Mouse (Mus musculus) cerebellum, adult 9-10 months (tissue): ENCODE results near the gene Galnt7.

ENCODE experiments used
- DNase-seq: peaks from one replicate; pipeline ENCODE4 v3.0.0; 2022

The Galnt7 gene

GRCm38 (mm10) chr8:57488312-57488765, 164.5 kb downstream of the Galnt7 start:
- peak; percentile 82 for DNase-seq

DNA sequence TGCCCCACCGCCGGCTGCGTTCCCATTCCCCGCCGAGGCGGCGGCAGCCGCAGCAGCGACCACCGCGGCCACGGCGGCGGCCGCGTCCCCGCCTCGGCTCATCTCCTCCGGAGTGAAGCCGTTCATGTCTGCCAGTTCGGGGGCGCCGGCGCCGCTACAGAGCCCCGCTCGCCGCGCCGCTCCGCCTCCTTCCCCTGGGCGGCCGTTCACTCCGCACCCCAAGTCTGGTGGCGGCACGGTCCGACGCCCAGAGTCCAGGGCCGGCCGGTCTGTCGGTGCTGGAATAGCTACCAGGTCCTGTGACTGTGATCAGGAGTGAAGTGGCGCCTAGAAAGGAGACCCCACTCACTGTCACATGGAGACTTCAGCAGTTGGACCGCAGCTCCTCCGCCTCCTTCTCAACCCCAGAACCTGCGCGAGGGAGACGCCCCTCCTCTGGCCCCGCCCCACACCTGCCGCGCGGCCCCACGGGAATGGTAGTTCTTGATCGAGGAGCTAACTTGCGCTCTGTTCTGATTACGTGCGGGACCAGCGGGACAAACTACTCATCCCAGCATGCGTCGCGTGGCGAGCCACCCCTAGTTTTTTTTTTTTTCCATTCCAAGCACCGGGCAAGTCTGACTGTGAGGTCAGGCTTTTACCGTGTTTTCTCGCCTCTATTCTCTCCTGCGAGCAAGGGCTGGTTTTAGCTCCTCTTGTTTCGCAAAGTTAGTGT, 165.2 kb downstream of the Galnt7 start, which contains the start of gene Sap30:
Sap30 (minus strand) TSS at position 420 of the 715 bp plus-strand sequence.
- peak; percentile 99 for DNase-seq

GRCm38 (mm10) chr8:57486491-57487440, 166.1 kb downstream of the Galnt7 start:
- DNase-seq, result peak; percentile 66

DNA sequence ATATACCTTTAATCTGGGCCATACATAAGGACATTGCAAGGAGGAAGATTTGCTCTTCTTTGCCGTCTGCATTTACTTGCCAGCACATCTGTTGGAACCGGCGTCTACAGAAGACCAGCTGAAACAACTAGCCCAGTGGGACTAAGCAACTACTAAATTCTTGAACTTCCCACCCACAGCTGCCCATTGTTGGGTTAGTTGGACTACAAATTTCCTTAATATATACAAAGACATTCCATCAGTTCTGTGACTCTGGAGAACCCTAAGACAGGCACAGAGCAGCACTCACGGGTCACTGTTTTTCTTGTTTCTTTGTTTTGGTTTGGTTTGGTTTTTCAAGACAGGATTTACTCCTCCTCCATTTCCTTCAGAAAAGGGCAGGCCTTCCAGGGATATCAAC, 172.2 kb downstream of the Galnt7 start:
- DNase-seq, result no peak

DNA sequence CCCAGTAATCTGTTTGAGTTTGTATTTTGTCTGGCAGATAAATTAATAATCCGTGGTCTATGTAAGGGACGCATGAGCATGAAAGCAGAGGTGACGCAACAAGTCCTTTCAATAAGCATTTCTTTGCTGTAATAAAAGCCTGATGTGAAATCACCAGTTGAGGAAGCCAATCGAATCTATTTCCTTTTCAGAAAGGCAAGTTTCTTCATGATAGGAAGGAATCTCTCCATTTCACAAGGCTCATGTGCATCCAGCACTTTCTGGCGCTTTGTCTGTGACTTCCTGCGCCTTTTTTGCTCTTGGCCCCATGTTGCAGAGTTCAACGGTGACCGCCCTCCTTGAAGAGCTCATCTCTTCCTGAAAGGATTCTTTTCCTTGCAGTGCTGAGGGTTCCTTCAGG, 173.1 kb downstream of the Galnt7 start:
- DNase-seq, result no peak

DNA sequence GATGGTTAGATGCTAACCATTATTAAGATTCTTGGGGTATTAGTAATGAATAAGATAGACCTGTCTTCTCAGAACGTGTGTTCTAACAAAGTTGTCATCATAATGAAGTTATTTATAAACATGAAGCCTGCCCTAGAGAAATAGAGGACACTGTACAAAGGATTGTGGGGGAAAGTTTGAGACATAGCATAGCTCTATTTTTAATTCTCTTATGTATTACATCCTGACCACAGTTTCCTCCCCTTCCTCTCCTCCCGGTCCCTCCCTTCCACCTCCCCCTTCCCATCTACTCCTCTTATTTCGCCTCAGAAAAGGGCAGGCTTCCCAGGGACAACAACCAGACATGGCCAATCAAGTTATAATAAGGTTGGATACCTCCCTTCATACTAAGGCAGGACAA, 174.4 kb downstream of the Galnt7 start:
- no peak for DNase-seq
